In the genomic region with DNA sequence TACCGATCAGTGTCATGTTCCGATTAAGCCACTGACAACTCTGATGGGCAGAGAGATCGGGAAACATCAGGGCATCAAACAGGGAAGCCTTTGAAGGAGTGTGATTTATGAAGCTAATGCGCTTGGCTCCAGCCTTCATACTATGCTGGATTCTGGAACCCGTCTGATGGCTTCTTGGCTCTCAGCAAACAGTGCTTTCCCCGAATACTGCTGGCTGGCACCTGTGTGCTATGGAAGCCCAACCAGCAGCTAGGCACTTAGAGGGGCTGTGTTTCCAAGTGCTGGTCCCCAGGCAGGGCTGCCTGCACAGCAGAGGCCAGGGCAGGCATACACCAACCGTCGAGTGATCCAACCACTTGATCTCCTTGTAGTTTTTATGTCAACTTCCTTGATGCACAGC, we compare ENCODE assay signal across 21 mouse cellular contexts.
DNase-seq lines count a peak whose midpoint lies in the region; ATAC-seq and TF ChIP-seq lines count a peak whose summit lies in the region.
"Had no signal": no experiment of that assay in that cellular context is flagged by ENCODE, and none has a peak within 500 bp of the region (broad histone marks: within the 10 kb centered on the region; RNA-seq: fewer than 3 reads in every experiment).

No protein-coding gene starts in this region.

- no peaks in the 10 kb centered on the region for H3K9me3 ChIP-seq in forebrain, postnatal 0 days (ENCODE audit: low read length)
- no peaks in the 10 kb centered on the region for H3K9me3 ChIP-seq in forebrain, embryonic 13.5 days (replicated peaks)
- no peaks in the 10 kb centered on the region for H3K9me3 ChIP-seq in lung, embryonic 14.5 days (ENCODE audit: low read depth, low read length)
- H3K9me3 ChIP-seq: embryonic facial prominence, embryonic 12.5 days; embryonic facial prominence, embryonic 15.5 days; forebrain, embryonic 12.5 days; heart, embryonic 12.5 days; heart, embryonic 15.5 days; hindbrain, embryonic 10.5 days had no signal

- WGBS in forebrain, postnatal 0 days: 50% methylated on average over 8 of the region's 8 CpGs
- WGBS in forebrain, embryonic 13.5 days: 82% methylated on average over 8 of the region's 8 CpGs
- 55% methylated on average over 8 of the region's 8 CpGs for WGBS in lung, embryonic 14.5 days

- no peak for TF ChIP-seq POLR2A in brain, embryonic 14.5 days (IDR thresholded peaks at IDR 0.05; ENCODE audit: borderline replicate concordance, extremely low read depth, insufficient read depth, insufficient read length, poor library complexity, severe bottlenecking)

- no peak for DNase-seq in forebrain, postnatal 0 days
- peak; percentile 29 for DNase-seq in lung, embryonic 14.5 days
- DNase-seq in lung, postnatal 14 days: no peak
- peak; percentile 58 for DNase-seq in brain, embryonic 14.5 days (ENCODE audit: low read depth)
- DNase-seq in ovary, postnatal 36 days (ENCODE audit: low spot score): no peak
- DNase-seq: adrenal gland, adult 2 months; adrenal gland, postnatal 14 days; cerebellum, adult 9-10 months; gastrocnemius, postnatal 25 days; heart, adult 18-20 months; heart, postnatal 10 days; heart, postnatal 36 days had no signal

- H3K27me3 ChIP-seq in forebrain, postnatal 0 days (ENCODE audit: insufficient read depth, low read length): peaks cover 10% of the 10 kb centered on the region
- H3K27me3 ChIP-seq in forebrain, embryonic 13.5 days: peaks cover 44% of the 10 kb centered on the region
- no peaks in the 10 kb centered on the region for H3K27me3 ChIP-seq in lung, embryonic 14.5 days (ENCODE audit: insufficient read depth, low read length)
- H3K27me3 ChIP-seq: embryonic facial prominence, embryonic 12.5 days had no signal

- TF ChIP-seq CTCF in forebrain, postnatal 0 days (IDR thresholded peaks at IDR 0.05; ENCODE audit: low read depth): no peak
- no peak for TF ChIP-seq CTCF in lung, embryonic 14.5 days (IDR thresholded peaks at IDR 0.05; ENCODE audit: low read depth)
- TF ChIP-seq CTCF in brain, embryonic 14.5 days (IDR thresholded peaks at IDR 0.05; ENCODE audit: borderline replicate concordance, extremely low read depth, insufficient read depth, insufficient read length): no peak

- H3K4me1 ChIP-seq in forebrain, postnatal 0 days (ENCODE audit: insufficient read depth): peaks cover 2% of the 10 kb centered on the region; the same call in 1 of the 2 replicates
- peaks cover 14% of the 10 kb centered on the region for H3K4me1 ChIP-seq in forebrain, embryonic 13.5 days
- 0 out of 2 replicates have a peak, but pooled peaks cover 1% of the 10 kb centered on the region for H3K4me1 ChIP-seq in lung, embryonic 14.5 days (ENCODE audit: insufficient read depth)
- H3K4me1 ChIP-seq: embryonic facial prominence, embryonic 12.5 days; heart, embryonic 12.5 days had no signal

- peak; percentile 21; the same call in 1 of the 2 replicates for ATAC-seq in forebrain, postnatal 0 days
- ATAC-seq in forebrain, embryonic 13.5 days: no peak
- ATAC-seq in lung, embryonic 14.5 days (ENCODE audit: insufficient read depth): no peak
- ATAC-seq: CD4-positive, CD25-positive, alpha-beta regulatory T cell, adult 4 months had no signal

- H3K4me3 ChIP-seq in forebrain, postnatal 0 days (ENCODE audit: low read depth, low read length): no peak overlapping the region
- no peak overlapping the region for H3K4me3 ChIP-seq in forebrain, embryonic 13.5 days
- H3K4me3 ChIP-seq in lung, embryonic 14.5 days (ENCODE audit: low read depth, low read length): no peak overlapping the region
- H3K4me3 ChIP-seq: embryonic facial prominence, embryonic 12.5 days; embryonic facial prominence, embryonic 15.5 days; forebrain, embryonic 12.5 days; heart, embryonic 12.5 days; heart, embryonic 15.5 days; hindbrain, embryonic 10.5 days had no signal

- H3K36me3 ChIP-seq in forebrain, postnatal 0 days (ENCODE audit: insufficient read depth): no peaks in the 10 kb centered on the region
- H3K36me3 ChIP-seq in forebrain, embryonic 13.5 days (ENCODE audit: poor library complexity, severe bottlenecking): no peaks in the 10 kb centered on the region
- no peaks in the 10 kb centered on the region for H3K36me3 ChIP-seq in lung, embryonic 14.5 days (ENCODE audit: insufficient read depth)
- H3K36me3 ChIP-seq: embryonic facial prominence, embryonic 12.5 days; embryonic facial prominence, embryonic 15.5 days; forebrain, embryonic 12.5 days; heart, embryonic 12.5 days; heart, embryonic 15.5 days; hindbrain, embryonic 10.5 days had no signal

- H3K9ac ChIP-seq in forebrain, postnatal 0 days: no peak overlapping the region
- no peak overlapping the region for H3K9ac ChIP-seq in forebrain, embryonic 13.5 days
- H3K9ac ChIP-seq in lung, embryonic 14.5 days: no peak overlapping the region
- H3K9ac ChIP-seq: embryonic facial prominence, embryonic 12.5 days; embryonic facial prominence, embryonic 15.5 days; forebrain, embryonic 12.5 days; heart, embryonic 12.5 days; heart, embryonic 15.5 days; hindbrain, embryonic 14.5 days had no signal

- no peak overlapping the region for H3K27ac ChIP-seq in forebrain, postnatal 0 days (ENCODE audit: low read depth, low read length)
- H3K27ac ChIP-seq in forebrain, embryonic 13.5 days: no peak overlapping the region
- H3K27ac ChIP-seq in lung, embryonic 14.5 days (ENCODE audit: low read depth): no peak overlapping the region
- H3K27ac ChIP-seq: embryonic facial prominence, embryonic 12.5 days; embryonic facial prominence, embryonic 15.5 days; forebrain, embryonic 12.5 days; heart, embryonic 15.5 days; hindbrain, embryonic 10.5 days; hindbrain, embryonic 14.5 days had no signal

- H3K4me2 ChIP-seq in forebrain, postnatal 0 days (ENCODE audit: low read depth): no peak overlapping the region
- H3K4me2 ChIP-seq in forebrain, embryonic 13.5 days: no peak overlapping the region
- no peak overlapping the region for H3K4me2 ChIP-seq in lung, embryonic 14.5 days
- H3K4me2 ChIP-seq: embryonic facial prominence, embryonic 12.5 days; embryonic facial prominence, embryonic 15.5 days; forebrain, embryonic 12.5 days; heart, embryonic 12.5 days; heart, embryonic 15.5 days; hindbrain, embryonic 14.5 days had no signal

Comparison
In these comparisons a context has a peak if more than half of its experiments do, and no peak if none do; other contexts are left out.
1. DNase-seq: peak in lung, embryonic 14.5 days (single experiment) and brain, embryonic 14.5 days (single experiment); none in forebrain, postnatal 0 days (single experiment), lung, postnatal 14 days (single experiment) and ovary, postnatal 36 days (single experiment).